Mouse (Mus musculus): Measurements from ENCODE around the gene Zfp473. TPM values are rescaled to one million over a fixed set of nuclear protein-coding genes. Genes with fewer than 3 reads are reported as not detected.
"Not testable (repeated sequence)": the region's sequence is repeated elsewhere in the genome, so short reads cannot be mapped to it uniquely, and the experiment has no call there.

The Zfp473 gene
- total RNA-seq, 4 experiments from 2014 or later: 0.23 to 0.55 (median 0.42) TPM

DNA sequence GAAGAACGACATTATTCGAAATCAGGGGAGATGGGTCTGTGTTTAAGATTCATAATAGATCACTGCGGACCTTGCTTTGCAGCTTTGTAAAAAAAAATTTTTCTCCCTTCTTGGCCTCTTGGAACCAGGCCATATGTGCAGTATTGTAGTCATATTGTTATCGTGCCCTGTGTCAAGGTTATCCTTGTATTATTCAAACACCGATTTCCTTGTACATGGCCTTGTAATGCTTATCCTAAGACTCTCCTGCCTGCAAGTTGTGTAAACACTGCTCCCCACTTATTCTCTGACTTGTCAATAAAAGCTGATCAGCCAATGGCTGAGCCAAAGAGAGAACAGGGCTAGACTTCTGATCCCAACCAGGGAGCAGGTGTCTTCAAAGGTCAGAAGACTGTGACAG is 28.8 kb downstream of the Zfp473 start:
- no peak for DNase-seq (ENCODE audit: low spot score in 2 of 2)

GRCm38 (mm10) chr7:44709881-44710280 is 41.0 kb downstream of the Zfp473 start:
- DNase-seq (ENCODE audit: low spot score in 2 of 2): no peak

DNA sequence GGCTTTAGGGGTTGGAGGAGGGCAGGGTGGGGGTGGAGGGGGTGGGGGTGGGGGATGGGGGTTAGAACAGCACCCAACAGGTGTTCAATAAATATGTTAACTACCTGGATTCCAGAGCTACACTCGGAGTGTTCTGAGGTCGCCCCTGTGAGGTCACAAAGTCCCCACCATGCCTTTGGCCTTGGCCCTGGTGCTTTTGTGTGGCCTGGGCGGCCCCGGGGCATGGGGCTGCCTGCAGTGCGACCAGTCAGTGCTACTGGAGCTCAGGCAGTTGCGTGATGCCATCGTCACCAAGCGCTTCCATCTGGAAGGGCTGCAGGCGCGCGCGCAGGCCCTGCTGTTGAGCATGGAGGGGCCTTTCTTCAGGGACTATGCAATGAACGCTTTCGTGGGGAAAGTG is 42.3 kb downstream of the Zfp473 start, which contains the start of gene Izumo2:
TSS of gene Izumo2 (plus strand) at position 169 of the 400 bp plus-strand sequence.
- no peak for DNase-seq (ENCODE audit: low spot score in 2 of 2)

- not testable (repeated sequence) for DNase-seq (ENCODE audit: low spot score in 2 of 2)
These were observed 42.8 kb downstream of the Zfp473 start for GRCm38 (mm10) chr7:44708093-44708492.

- DNase-seq (ENCODE audit: low spot score in 2 of 2): no peak
These were observed 43.6 kb downstream of the Zfp473 start for GRCm38 (mm10) chr7:44707169-44707675.

DNA sequence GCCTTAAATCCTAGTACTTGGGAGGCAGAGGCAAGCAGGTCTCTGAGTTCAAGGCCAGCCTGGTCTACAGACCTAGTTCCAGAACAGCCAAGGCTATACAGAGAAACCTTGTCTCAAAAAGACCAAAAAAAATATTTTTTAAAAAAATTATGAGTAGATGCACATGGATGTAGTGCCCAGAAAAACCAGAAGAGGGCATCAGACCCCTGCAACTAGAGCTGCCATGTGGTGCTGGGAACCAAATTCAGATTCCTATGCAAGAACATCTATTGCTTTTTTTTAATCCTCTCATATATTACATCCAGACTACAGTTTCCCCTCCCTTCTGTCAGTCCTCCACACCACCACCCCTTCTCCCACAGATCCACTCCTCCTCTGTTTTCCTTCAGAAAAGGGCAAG is 44.5 kb downstream of the Zfp473 start:
- DNase-seq (ENCODE audit: low spot score in 2 of 2): no peak

- no peak for DNase-seq (ENCODE audit: low spot score in 2 of 2)
These were observed 45.8 kb downstream of the Zfp473 start for GRCm38 (mm10) chr7:44705086-44705485.

- DNase-seq (ENCODE audit: low spot score in 2 of 2): peak in 1 of 2 experiments; percentile 17
These were observed 46.5 kb downstream of the Zfp473 start for GRCm38 (mm10) chr7:44704363-44704762.

GRCm38 (mm10) chr7:44702985-44703384 is 47.9 kb downstream of the Zfp473 start:
- no peak for DNase-seq (ENCODE audit: low spot score in 2 of 2)

GRCm38 (mm10) chr7:44701921-44702320 is 48.9 kb downstream of the Zfp473 start:
- DNase-seq (ENCODE audit: low spot score in 2 of 2): no peak

- no peak for DNase-seq (ENCODE audit: low spot score in 2 of 2)
These were observed 52.9 kb downstream of the Zfp473 start for GRCm38 (mm10) chr7:44697980-44698379.

GRCm38 (mm10) chr7:44697191-44697710 is 53.6 kb downstream of the Zfp473 start:
- no peak for DNase-seq (ENCODE audit: low spot score in 2 of 2)

DNA sequence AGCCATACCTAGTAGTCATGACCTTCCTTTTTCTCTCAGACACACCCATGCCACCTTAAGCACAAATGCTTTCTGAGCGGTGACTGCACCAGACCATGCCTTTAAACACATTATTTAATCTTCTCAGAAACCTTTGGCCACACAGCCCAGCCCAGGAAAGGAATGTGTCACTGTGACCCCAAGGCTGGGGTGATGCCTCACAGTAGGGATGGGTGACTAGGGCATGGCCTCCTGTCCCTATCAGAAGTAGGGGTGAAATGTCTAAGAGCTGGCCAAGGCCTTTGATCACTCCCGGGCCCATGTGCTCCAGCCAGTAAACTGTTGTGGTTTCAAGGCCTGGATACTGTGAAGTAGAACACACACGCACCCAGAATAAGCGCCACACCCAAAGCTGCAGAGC is 55.6 kb downstream of the Zfp473 start:
- no peak for DNase-seq (ENCODE audit: low spot score in 2 of 2)

GRCm38 (mm10) chr7:44693427-44694175 is 57.2 kb downstream of the Zfp473 start:
- no peak for DNase-seq (ENCODE audit: low spot score in 2 of 2)

- DNase-seq (ENCODE audit: low spot score in 2 of 2): no peak
These were observed 61.5 kb downstream of the Zfp473 start for GRCm38 (mm10) chr7:44689331-44689730.

DNA sequence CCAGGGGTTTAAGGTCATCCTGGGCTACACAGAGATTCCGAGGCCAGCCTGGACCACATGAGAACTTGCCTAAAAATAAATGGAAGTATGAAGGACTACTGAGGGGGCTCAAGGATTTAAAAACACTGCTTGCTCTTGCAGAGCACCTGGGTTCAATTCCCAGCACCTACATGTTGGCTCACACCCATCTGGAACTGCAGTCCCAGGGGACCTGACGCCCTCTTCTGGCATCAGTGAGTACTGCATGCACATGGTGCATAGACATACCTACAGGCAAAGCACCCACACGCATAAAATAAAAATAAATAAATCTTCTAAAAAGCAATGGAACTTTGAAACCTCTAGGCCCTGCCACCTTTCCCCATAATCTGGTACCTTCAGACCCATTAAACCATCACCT is 62.0 kb downstream of the Zfp473 start:
- DNase-seq (ENCODE audit: low spot score in 2 of 2): no peak

DNA sequence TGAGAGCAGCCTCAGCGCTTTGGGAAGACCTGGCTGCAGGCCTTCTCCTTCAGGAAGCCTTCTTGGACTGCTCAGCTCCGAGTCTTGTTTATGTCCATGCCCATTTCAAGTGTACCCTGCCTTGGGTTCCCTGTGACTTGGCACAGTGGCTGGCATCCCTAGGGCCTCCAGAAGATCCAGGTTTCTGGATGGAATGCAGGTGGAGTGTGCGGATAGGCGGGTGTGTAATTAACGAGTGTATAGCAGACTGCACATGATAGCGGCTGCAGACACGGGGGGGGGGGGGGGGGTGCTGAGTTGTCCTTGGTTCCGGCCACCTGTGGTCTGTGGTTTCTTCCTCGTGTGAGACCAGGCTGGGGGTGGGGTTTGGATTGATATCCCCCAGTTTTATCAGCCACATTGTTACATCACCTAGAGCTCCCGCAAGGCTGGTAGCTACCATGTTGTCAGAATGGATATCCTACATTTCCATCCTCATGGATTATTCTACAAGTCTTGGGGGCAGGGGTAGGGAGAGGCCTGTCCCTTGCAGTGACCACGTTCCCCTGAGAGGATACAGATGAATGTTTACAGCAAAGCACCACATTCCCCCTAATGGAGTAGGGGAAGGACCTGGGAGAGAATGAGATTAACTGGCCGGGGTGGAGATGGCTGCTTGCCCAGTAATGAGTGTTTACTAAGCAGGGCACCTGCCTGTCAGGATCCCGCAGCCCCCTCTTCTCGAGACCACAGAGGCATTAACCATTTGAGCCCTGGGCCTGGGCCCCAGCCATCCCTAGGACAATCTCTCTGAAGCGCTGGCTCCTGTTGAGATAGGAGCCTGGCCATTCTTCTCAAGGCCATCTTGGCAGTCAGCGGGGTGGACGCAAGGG is 65.1 kb downstream of the Zfp473 start:
- no peak for DNase-seq (ENCODE audit: low spot score in 2 of 2)

GRCm38 (mm10) chr7:44683656-44684055 is 67.2 kb downstream of the Zfp473 start:
- DNase-seq (ENCODE audit: low spot score in 2 of 2): no peak
